Mouse (Mus musculus): Measurements from ENCODE around the gene Dlst. TPM values are rescaled to one million over a fixed set of nuclear protein-coding genes. Genes with fewer than 3 reads are reported as not detected.

Gene Dlst
- polyA plus RNA-seq, 1 experiment from 2014 or later, result 118 TPM

- 96% methylated on average over 9 of the region's 9 CpGs for WGBS
- H3K9ac ChIP-seq (ENCODE audit: low read length), result no peak overlapping the region
- no peaks in the 10 kb centered on the region for H3K9me3 ChIP-seq (ENCODE audit: control insufficient read depth, low read length)
- no peak overlapping the region for H3K4me2 ChIP-seq (ENCODE audit: low read depth, low read length, severe bottlenecking)
- no peak overlapping the region for H3K4me3 ChIP-seq (ENCODE audit: low read depth, low read length)
- ATAC-seq (replicated peaks; ENCODE audit: low FRiP score), result no peak
- H3K27me3 ChIP-seq (ENCODE audit: control insufficient read depth, insufficient read depth, low read length), result no peaks in the 10 kb centered on the region
- no peak for DNase-seq (ENCODE audit: low spot score)
- H3K4me1 ChIP-seq (replicated peaks; ENCODE audit: control insufficient read depth, insufficient read depth, low read length), result no peaks in the 10 kb centered on the region
- H3K27ac ChIP-seq (ENCODE audit: low read depth, low read length), result no peak overlapping the region
- peaks cover 14% of the 10 kb centered on the region; the same call in 1 of the 2 replicates for H3K36me3 ChIP-seq (ENCODE audit: control insufficient read depth, insufficient read depth, low read length)
Measured at GRCm38 (mm10) chr12:85123108-85123530, 12.5 kb downstream of the Dlst start.

GRCm38 (mm10) chr12:85123645-85124044 is 13.0 kb downstream of the Dlst start:
- DNase-seq (ENCODE audit: low spot score) (peak; percentile 35), ATAC-seq (replicated peaks; ENCODE audit: low FRiP score) (no peak)
- Histone ChIP-seq H3K4me3 (ENCODE audit: low read depth, low read length) (no peak overlapping the region), H3K36me3 (ENCODE audit: control insufficient read depth, insufficient read depth, low read length) (peaks cover 14% of the 10 kb centered on the region; the same call in 1 of the 2 replicates), H3K27me3 (ENCODE audit: control insufficient read depth, insufficient read depth, low read length) (no peaks in the 10 kb centered on the region), H3K27ac (ENCODE audit: low read depth, low read length) (no peak overlapping the region), H3K9ac (ENCODE audit: low read length) (no peak overlapping the region), H3K4me1 (replicated peaks; ENCODE audit: control insufficient read depth, insufficient read depth, low read length) (no peaks in the 10 kb centered on the region), H3K9me3 (ENCODE audit: control insufficient read depth, low read length) (no peaks in the 10 kb centered on the region), H3K4me2 (ENCODE audit: low read depth, low read length, severe bottlenecking) (no peak overlapping the region)
- 94% methylated on average over 11 of the region's 11 CpGs for WGBS

- DNase-seq (ENCODE audit: low spot score) (peak; percentile 13), ATAC-seq (replicated peaks; ENCODE audit: low FRiP score) (no peak)
- Histone ChIP-seq H3K9ac (ENCODE audit: low read length) (no peak overlapping the region), H3K36me3 (ENCODE audit: control insufficient read depth, insufficient read depth, low read length) (peaks cover 20% of the 10 kb centered on the region), H3K27me3 (ENCODE audit: control insufficient read depth, insufficient read depth, low read length) (no peaks in the 10 kb centered on the region), H3K27ac (ENCODE audit: low read depth, low read length) (no peak overlapping the region), H3K9me3 (ENCODE audit: control insufficient read depth, low read length) (no peaks in the 10 kb centered on the region), H3K4me1 (replicated peaks; ENCODE audit: control insufficient read depth, insufficient read depth, low read length) (no peaks in the 10 kb centered on the region), H3K4me2 (ENCODE audit: low read depth, low read length, severe bottlenecking) (no peak overlapping the region), H3K4me3 (ENCODE audit: low read depth, low read length) (no peak overlapping the region)
- WGBS, result 91% methylated on average over 5 of the region's 5 CpGs
Measured at GRCm38 (mm10) chr12:85124751-85125150, 14.1 kb downstream of the Dlst start.

- Histone ChIP-seq H3K36me3 (ENCODE audit: control insufficient read depth, insufficient read depth, low read length) (peaks cover 27% of the 10 kb centered on the region), H3K4me2 (ENCODE audit: low read depth, low read length, severe bottlenecking) (no peak overlapping the region), H3K9me3 (ENCODE audit: control insufficient read depth, low read length) (no peaks in the 10 kb centered on the region), H3K9ac (ENCODE audit: low read length) (no peak overlapping the region), H3K4me1 (replicated peaks; ENCODE audit: control insufficient read depth, insufficient read depth, low read length) (no peaks in the 10 kb centered on the region), H3K4me3 (ENCODE audit: low read depth, low read length) (no peak overlapping the region), H3K27ac (ENCODE audit: low read depth, low read length) (no peak overlapping the region), H3K27me3 (ENCODE audit: control insufficient read depth, insufficient read depth, low read length) (no peaks in the 10 kb centered on the region)
- no peak for DNase-seq (ENCODE audit: low spot score)
- no peak for ATAC-seq (replicated peaks; ENCODE audit: low FRiP score)
- 93% methylated on average over 8 of the region's 8 CpGs for WGBS
Measured at GRCm38 (mm10) chr12:85126986-85127603, 16.5 kb downstream of the Dlst start.

- peaks cover 29% of the 10 kb centered on the region for H3K36me3 ChIP-seq (ENCODE audit: control insufficient read depth, insufficient read depth, low read length)
- no peak for ATAC-seq (replicated peaks; ENCODE audit: low FRiP score)
Measured at GRCm38 (mm10) chr12:85129426-85129978, 18.9 kb downstream of the Dlst start.

GRCm38 (mm10) chr12:85131361-85131760 is 20.7 kb downstream of the Dlst start:
- no peaks in the 10 kb centered on the region for H3K9me3 ChIP-seq (ENCODE audit: control insufficient read depth, low read length)
- H3K27ac ChIP-seq (ENCODE audit: low read depth, low read length), result no peak overlapping the region
- H3K4me3 ChIP-seq (ENCODE audit: low read depth, low read length), result no peak overlapping the region
- ATAC-seq (replicated peaks; ENCODE audit: low FRiP score) (no peak), DNase-seq (ENCODE audit: low spot score) (no peak)
- WGBS, result 90% methylated on average over 6 of the region's 6 CpGs
- H3K4me2 ChIP-seq (ENCODE audit: low read depth, low read length, severe bottlenecking), result no peak overlapping the region
- H3K36me3 ChIP-seq (ENCODE audit: control insufficient read depth, insufficient read depth, low read length), result peaks cover 24% of the 10 kb centered on the region
- H3K9ac ChIP-seq (ENCODE audit: low read length), result no peak overlapping the region
- H3K4me1 ChIP-seq (replicated peaks; ENCODE audit: control insufficient read depth, insufficient read depth, low read length), result no peaks in the 10 kb centered on the region
- H3K27me3 ChIP-seq (ENCODE audit: control insufficient read depth, insufficient read depth, low read length), result no peaks in the 10 kb centered on the region

More at GRCm38 (mm10) chr12:85129426-85129978, 18.9 kb downstream of the Dlst start:
- H3K4me1 ChIP-seq (replicated peaks; ENCODE audit: control insufficient read depth, insufficient read depth, low read length), result no peaks in the 10 kb centered on the region
- WGBS, result 95% methylated on average over 9 of the region's 9 CpGs
- H3K4me2 ChIP-seq (ENCODE audit: low read depth, low read length, severe bottlenecking), result no peak overlapping the region
- no peak overlapping the region for H3K4me3 ChIP-seq (ENCODE audit: low read depth, low read length)
- no peak overlapping the region for H3K27ac ChIP-seq (ENCODE audit: low read depth, low read length)
- no peaks in the 10 kb centered on the region for H3K9me3 ChIP-seq (ENCODE audit: control insufficient read depth, low read length)
- DNase-seq (ENCODE audit: low spot score), result no peak
- no peaks in the 10 kb centered on the region for H3K27me3 ChIP-seq (ENCODE audit: control insufficient read depth, insufficient read depth, low read length)
- H3K9ac ChIP-seq (ENCODE audit: low read length), result no peak overlapping the region

GRCm38 (mm10) chr12:85134043-85134794 is 23.6 kb downstream of the Dlst start:
- no peaks in the 10 kb centered on the region for H3K27me3 ChIP-seq (ENCODE audit: control insufficient read depth, insufficient read depth, low read length)
- DNase-seq (ENCODE audit: low spot score) (no peak), ATAC-seq (replicated peaks; ENCODE audit: low FRiP score) (no peak)
- H3K36me3 ChIP-seq (ENCODE audit: control insufficient read depth, insufficient read depth, low read length), result peaks cover 24% of the 10 kb centered on the region
- H3K9me3 ChIP-seq (ENCODE audit: control insufficient read depth, low read length), result no peaks in the 10 kb centered on the region
- H3K27ac ChIP-seq (ENCODE audit: low read depth, low read length), result no peak overlapping the region
- no peak overlapping the region for H3K4me2 ChIP-seq (ENCODE audit: low read depth, low read length, severe bottlenecking)
- no peak overlapping the region for H3K4me3 ChIP-seq (ENCODE audit: low read depth, low read length)
- no peaks in the 10 kb centered on the region for H3K4me1 ChIP-seq (replicated peaks; ENCODE audit: control insufficient read depth, insufficient read depth, low read length)
- 94% methylated on average over 8 of the region's 8 CpGs for WGBS
- no peak overlapping the region for H3K9ac ChIP-seq (ENCODE audit: low read length)

- H3K27ac ChIP-seq (ENCODE audit: low read depth, low read length), result no peak overlapping the region
- ATAC-seq (replicated peaks; ENCODE audit: low FRiP score) (no peak; the same call in 1 of the 2 replicates), DNase-seq (ENCODE audit: low spot score) (no peak)
- no peak overlapping the region for H3K4me2 ChIP-seq (ENCODE audit: low read depth, low read length, severe bottlenecking)
- H3K9ac ChIP-seq (ENCODE audit: low read length), result no peak overlapping the region
- H3K9me3 ChIP-seq (ENCODE audit: control insufficient read depth, low read length), result no peaks in the 10 kb centered on the region
- H3K27me3 ChIP-seq (ENCODE audit: control insufficient read depth, insufficient read depth, low read length), result no peaks in the 10 kb centered on the region
- H3K4me3 ChIP-seq (ENCODE audit: low read depth, low read length), result no peak overlapping the region
- H3K36me3 ChIP-seq (ENCODE audit: control insufficient read depth, insufficient read depth, low read length), result peaks cover 13% of the 10 kb centered on the region; the same call in 1 of the 2 replicates
- 77% methylated on average over 19 of the region's 19 CpGs for WGBS
- H3K4me1 ChIP-seq (replicated peaks; ENCODE audit: control insufficient read depth, insufficient read depth, low read length), result no peaks in the 10 kb centered on the region
Measured at GRCm38 (mm10) chr12:85135513-85136470, 25.2 kb downstream of the Dlst start.
